Mouse (Mus musculus) testis, adult 2 months (tissue): ENCODE results near the gene Ctbp2.

Experiments
- CTCF ChIP-seq: fragments of 200-500 bp; IDR thresholded peaks from 2 replicates; pipeline ENCODE4 v1.5.1; 2012; ENCODE audit warnings: low read depth, mild to moderate bottlenecking, inconsistent platforms, low read length, moderate library complexity; ENCODE audit not compliant: control insufficient read depth, insufficient read depth, insufficient replicate concordance
- POLR2A ChIP-seq: fragments of 200-500 bp; IDR thresholded peaks from 2 replicates; pipeline ENCODE4 v1.6.1; 2012; ENCODE audit warnings: low read depth, mild to moderate bottlenecking, inconsistent platforms, low read length, moderate library complexity; ENCODE audit not compliant: control insufficient read depth

GRCm38 (mm10) chr7:133072535-133072934 lies 51.6 kb downstream of the Ctbp2 start:
- no peak for TF ChIP-seq CTCF
- TF ChIP-seq POLR2A, result no peak
